Mouse (Mus musculus) T-helper 2 cell (primary cell): ENCODE data around the gene Gm8024.
"Not testable (repeated sequence)": the region's sequence is repeated elsewhere in the genome, so short reads cannot be mapped to it uniquely, and the experiment has no call there.

Experiments
- in situ Hi-C: fragments of 300-600 bp; cut with MboI, MseI; formaldehyde crosslinking; loops from one replicate; pipeline ENCODE4 v1.15.1; 2025; ENCODE audit warnings: high pct_unique_total_duplicates

The Gm8024 gene

DNA sequence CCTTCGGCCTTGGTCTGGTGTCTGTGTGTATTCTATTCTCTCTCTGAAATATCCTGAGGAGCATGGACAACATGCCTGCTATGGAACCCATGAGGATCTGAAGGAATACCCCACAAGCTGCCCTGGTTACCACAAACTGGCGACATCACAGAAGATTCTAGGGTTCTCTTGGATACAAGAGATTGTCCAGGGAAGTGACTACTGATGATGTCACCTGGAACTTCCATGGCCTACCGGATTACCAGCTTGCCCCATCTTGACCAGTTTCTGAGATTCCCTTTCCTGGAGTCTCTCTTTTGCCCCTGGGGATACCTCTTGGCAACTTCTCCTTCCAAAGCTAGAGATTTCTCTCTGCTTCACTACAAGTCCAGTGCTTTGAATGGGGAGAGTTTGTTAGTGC, at the start of gene Gm8024:
TSS of gene Gm8024 (minus strand) at position 101 of the 400 bp plus-strand sequence.
- in situ Hi-C loops = not testable (repeated sequence)

DNA sequence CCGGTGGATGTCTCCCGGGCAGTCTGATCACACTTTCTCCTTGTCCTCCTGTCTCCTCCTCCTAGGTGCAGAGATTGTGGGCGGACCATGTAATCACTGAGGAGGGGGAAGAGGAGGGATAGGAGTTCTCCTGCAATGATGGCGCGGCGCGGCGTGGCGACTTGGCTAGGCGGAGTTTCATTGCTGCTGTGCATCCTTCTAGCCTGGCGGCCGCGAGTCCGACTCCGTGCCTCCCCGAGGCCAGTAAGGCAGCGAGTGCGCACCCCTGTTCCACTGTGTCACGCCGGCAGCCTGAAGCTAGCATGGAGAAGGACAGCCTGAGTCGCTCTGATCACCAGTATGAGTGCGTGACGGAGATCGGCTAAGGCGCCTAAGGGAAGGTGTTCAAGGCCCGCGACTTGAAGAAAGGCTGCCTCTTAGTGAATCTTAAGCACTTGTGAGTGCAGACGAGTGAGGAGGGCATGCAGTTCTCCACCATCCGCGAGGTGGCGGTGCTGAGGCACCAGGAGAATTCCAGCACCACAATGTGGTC, 19.2 kb upstream of the Gm8024 start:
- in situ Hi-C loops = not testable (repeated sequence)

GRCm38 (mm10) chr14:42542316-42543169, 18.5 kb upstream of the Gm8024 start:
- in situ Hi-C loops = not testable (repeated sequence)

GRCm38 (mm10) chr14:42502249-42502648, 21.8 kb downstream of the Gm8024 start, which contains the start of gene Gm8020:
TSS of gene Gm8020 (minus strand) at chr14:42502349.
- in situ Hi-C loops = loop anchor here (10.0 kb wide), 1 partner anchor 1117 kb away; the partner anchor contains the start of gene Gm7945
